Mouse (Mus musculus) embryo, embryonic 11.5 days (tissue): ENCODE data around the gene Ptprm.

ENCODE experiments used
- DNase-seq: peaks from one replicate; pipeline ENCODE4 v3.0.0-alpha.2; 2012; ENCODE audit warnings: low read depth, low spot score

The Ptprm gene

GRCm38 (mm10) chr17:67138981-67139380 is 215.3 kb downstream of the Ptprm start:
- DNase-seq = no peak

- no peak for DNase-seq
Measured at GRCm38 (mm10) chr17:67136876-67137275, 217.4 kb downstream of the Ptprm start.

GRCm38 (mm10) chr17:67136421-67136820 is 217.8 kb downstream of the Ptprm start:
- DNase-seq = no peak

- no peak for DNase-seq
Measured at GRCm38 (mm10) chr17:67134235-67134634, 220.0 kb downstream of the Ptprm start.

DNA sequence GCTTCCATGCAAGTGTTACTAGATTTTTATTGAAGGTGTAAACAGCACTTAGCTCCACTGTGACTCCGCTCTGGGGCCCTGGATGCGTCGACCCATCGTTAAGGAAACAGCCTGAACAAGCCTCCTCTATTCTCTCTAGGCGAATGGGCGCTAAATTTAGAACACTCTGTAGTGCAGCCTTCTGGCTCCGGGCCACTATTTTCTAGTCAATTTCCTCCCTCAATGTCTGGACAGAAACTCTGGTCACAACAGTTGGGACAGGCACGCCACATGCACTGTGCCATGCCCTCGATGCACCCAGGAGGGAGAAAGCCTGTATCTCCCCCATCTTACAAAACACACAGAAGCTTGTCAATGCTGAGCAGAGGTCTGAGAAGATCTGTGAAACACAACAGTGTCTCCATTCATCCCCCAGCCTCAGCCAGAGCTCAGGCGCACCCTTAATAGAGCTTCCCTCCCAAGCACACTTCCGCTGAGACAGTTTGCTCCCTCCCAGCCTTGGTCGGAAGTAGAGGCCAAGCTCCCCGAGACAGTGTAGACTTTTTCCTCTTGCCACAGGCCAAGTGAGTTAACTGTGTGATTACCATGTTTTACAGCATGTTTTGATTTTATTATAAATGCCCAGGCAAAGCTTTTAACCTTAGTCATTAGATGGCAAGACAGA is 220.7 kb downstream of the Ptprm start:
- DNase-seq = no peak

DNA sequence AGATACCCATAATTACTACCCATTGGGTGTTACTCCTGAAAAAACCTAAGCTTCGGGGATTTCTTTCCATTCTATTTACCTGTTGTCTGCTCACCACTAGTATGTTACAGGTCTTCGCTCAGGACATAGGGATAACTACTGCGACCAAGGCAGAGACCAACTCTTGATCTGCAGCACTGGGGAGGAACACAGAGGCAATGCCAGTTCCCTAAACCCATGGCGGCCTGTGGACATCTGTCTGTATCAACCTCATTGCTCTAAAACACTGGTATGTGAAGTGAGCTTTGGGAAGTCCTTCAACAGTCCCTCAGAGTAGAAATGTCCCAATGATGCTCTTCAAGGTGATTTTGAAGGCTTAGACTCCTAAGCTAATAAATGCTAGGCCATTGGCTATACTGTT is 221.2 kb downstream of the Ptprm start:
- DNase-seq = no peak

DNA sequence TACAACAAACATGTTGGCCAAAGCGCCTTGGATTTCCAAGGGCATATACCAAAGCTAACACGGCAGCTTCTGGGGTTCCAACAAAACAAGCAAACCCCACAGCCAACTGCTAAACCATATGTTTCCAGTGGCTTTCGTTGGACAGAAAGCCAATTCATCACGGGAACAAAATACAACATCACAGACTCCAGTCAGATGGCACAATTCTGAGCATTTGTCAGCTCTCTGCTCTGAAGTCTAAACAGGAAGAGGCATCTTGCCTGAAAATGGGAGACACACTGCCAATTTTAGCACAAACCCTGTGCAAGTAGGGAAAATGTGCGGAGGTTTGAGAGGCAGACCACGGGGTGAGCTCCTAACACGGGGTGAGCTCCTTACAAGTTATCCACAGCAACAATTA is 226.7 kb downstream of the Ptprm start:
- no peak for DNase-seq

GRCm38 (mm10) chr17:67125596-67125995 is 228.7 kb downstream of the Ptprm start:
- DNase-seq = no peak

GRCm38 (mm10) chr17:67124294-67124693 is 230.0 kb downstream of the Ptprm start:
- DNase-seq = no peak

DNA sequence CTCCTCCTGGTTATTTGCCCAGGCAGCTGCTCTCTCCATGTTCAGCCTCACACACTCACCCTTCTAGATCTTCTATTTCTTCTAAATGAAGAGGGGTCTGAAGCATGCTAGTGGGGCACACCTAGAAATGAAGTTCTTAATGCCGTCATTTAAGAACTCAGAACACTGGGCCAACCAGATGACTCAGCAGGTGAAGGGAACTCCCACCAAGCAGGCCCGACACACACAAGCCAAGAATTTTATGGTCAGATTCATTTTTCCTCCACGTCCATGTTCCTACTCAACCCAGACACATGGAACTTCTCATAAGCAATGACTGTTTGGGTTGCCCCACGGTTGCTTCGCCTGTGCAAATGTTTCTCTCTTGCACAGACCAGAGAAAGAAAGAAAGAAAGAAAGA is 230.5 kb downstream of the Ptprm start:
- DNase-seq = no peak

DNA sequence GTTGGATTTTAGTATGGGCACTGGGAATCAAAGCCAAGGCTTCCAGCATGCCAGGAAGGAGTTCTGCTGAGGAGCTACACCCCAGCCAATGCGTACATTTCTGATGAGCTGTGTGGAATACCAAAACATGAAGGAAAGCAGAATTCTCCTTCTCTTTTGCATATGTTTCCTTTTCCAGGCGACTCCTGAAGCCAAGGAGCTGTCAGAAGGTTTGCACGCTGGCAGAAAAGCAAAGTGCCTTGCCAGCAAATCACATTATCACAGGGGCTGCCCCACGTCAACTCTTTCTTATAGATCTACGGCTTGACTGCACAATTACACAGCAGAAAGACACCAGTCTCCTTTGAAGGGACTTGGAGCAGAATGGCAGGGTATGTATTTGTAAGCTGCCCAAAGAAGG is 233.4 kb downstream of the Ptprm start:
- no peak for DNase-seq

- DNase-seq = no peak
Measured at GRCm38 (mm10) chr17:67118676-67119340, 235.4 kb downstream of the Ptprm start.

DNA sequence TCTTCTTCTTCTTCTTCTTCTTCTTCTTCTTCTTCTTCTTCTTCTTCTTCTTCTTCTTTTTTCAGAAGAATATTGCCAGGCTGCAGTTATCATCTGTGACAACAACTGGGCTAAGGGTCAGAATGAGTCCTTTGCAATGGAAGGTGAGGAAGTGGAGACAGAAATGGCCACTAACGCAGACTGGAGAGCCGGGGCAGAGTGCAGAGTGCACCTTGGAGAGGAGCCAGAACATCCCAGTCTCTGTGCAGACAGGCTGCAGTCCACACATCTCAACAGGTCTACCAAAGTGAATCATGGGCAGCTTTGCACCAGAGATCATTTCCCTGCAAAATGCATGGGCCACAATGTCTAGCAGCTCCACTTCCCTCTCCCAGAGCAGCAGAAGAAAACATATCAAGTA is 239.4 kb downstream of the Ptprm start:
- no peak for DNase-seq

GRCm38 (mm10) chr17:67112679-67113078 is 241.6 kb downstream of the Ptprm start:
- no peak for DNase-seq

DNA sequence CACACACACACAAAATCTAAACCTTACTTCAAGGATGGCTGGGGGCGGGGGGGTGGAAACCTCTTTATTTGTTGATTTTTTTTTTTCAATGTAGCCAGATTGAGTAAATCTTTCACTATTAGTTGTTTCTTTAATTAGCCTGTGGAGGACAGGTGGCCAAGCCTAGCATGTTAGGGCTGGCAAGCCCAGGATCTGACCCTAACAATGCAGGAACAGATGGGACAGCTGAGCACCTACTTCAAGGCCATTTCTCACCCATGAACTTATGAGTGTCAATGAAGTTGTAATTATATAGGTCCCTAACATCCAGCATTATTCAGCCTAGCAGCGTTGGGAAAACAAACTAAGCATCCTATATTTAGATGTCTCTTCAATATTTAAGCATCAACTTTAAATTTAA is 248.1 kb downstream of the Ptprm start:
- DNase-seq = no peak

- DNase-seq = no peak
Measured at GRCm38 (mm10) chr17:67102051-67102450, 252.2 kb downstream of the Ptprm start.

DNA sequence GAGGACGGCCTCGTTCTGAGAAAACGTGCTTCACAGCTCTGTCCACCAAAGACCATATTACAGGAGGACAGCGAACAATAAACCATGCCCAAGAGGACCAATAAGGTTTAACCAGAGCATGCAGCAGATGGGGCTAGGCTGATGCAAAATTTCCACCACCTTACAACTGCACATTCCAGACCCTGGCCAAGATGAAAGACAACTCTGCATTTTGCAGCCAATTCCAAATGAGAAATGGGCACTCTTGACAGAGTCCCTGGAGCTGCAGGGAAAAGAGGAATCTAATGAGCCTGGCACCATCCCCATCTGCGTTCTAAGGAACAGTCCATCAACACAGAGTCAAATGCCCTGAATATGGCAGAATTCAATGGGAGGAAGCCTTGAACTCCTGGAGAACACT is 263.3 kb downstream of the Ptprm start:
- no peak for DNase-seq

GRCm38 (mm10) chr17:67090153-67090552 is 264.1 kb downstream of the Ptprm start:
- DNase-seq = no peak

DNA sequence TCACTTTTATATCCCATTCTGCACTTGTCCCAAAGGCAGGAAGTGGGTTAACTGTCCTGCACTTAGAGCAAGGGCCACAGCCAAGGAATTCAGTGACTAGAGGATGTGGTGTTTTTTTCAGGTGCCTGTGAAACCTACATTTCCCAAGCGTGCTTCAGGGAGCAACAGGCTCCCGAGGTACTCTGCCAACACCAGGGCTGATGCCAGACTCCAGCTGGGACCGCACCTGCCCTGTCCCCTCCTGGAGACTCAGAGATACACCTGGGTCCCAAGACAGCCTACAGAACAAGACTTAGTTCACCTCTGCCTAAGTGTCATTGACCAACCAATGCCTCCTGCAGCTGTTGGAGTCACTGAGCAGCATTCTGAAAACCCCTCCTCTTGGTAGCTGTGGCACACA is 264.6 kb downstream of the Ptprm start:
- DNase-seq = no peak

DNA sequence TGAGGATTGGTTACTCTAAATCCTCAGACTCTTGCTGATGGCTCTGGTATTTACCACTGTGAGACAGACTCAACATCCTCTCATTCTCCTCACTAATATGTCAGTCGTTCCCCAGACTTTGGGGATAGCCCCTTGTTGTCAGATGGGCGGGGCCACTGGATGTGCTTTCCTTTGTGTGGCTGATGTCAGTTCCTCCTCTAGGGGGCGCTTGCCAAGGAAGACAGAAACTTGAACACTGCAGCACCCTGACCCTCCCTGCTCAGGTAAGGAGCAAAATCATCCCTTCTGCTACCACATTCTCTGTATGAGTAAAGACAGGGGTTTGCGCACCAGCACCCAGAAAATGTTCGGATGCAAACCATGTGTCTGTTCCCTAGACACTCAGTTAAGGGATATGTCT is 266.7 kb downstream of the Ptprm start:
- DNase-seq = no peak

DNA sequence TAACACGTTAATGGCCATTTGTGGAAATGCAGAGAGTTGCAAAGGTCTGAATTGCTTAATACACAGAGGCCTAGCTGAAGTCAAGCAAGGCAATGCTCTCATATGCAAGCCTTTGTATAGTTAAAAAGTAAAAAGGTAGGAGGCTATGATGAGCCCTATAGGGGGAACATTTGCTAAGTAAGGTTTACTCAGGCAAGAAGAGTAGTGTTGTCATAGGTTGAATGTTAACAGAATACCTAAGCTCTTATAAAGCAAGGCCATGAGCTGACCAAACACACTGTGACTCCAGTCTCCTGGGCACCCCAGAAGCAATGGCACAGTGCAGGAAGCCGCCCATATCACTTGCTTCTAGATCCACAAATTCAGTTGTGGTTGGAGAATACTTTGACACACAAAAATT is 267.4 kb downstream of the Ptprm start:
- DNase-seq = no peak

DNA sequence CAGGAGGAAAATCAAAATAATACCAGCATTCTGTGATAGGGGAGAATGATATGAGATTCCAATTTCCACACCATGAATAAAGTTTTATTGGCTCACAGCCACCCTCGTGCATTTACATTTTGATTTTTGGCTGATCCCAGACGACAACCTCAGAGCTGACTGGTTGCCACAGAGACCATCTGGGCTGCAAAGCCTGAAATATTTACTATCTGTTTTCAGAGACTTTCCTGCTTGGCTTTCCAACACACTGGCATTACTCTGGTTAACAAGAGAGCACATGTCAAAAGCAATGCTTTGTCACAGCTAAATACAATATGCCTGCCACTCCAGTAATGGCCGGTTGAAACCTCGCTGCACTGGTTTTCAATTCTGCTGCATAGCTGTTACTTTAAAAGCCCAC is 269.8 kb downstream of the Ptprm start:
- DNase-seq = no peak

DNA sequence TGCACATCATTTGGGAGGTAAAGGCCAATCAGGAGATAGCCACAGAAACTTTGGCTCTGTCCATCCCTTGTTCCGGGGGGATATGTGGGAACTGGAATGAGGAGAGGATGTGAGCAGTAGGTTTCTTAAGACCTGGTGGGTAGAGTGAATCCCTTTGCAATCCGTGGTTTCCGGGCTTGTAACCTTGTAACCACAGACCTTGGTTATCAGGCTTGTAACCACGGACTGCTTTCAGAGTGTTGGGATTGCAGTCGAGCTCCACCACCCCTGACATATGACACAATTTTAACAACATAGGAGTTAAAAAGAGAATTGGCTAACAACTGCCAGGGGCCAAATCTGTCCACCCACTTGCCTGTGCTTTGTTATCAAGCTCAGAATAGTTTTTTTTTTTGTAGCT is 270.2 kb downstream of the Ptprm start:
- DNase-seq = no peak

DNA sequence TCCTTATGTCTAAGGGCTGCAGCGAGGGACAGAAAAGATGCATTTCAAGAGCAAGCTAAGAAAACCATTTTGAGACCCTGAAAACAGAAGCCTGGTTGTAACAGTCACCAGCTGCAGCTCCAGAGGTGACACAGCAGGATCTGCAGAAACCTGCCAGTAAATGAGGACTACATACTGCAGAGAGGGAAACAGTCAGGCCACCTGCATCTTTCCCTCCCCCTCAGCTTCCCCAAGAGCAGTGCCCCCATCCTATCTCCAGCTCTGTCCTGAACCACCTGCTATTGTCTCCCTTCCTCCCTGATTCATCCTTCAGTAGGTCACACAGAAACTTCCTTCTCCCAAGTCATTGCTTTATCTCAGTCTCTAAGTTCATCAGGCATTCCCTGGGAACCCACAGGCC is 274.7 kb downstream of the Ptprm start:
- DNase-seq = no peak
